Mouse (Mus musculus) cerebellum, adult 2 months (tissue): Measurements from ENCODE around the gene Psmd7. TPM values are rescaled to one million over a fixed set of nuclear protein-coding genes. Genes with fewer than 3 reads are reported as not detected.

Source experiments
- DNase-seq, 2 experiments: peaks; one replicate each; pipeline ENCODE4 v3.0.0; 2021
- H3K27ac ChIP-seq: fragments of 200-500 bp; 2 replicates; pipeline ENCODE4 v1.5.1; 2012; ENCODE audit warnings: low read length, control low read depth, inconsistent platforms; ENCODE audit not compliant: insufficient read depth
- H3K27me3 ChIP-seq: fragments of 200-500 bp; 2 replicates; pipeline ENCODE4 v1.6.1; 2012; ENCODE audit warnings: inconsistent platforms, mild to moderate bottlenecking, low read length, moderate library complexity; ENCODE audit not compliant: control insufficient read depth, insufficient read depth
- H3K4me1 ChIP-seq: fragments of 200-500 bp; 2 replicates; pipeline ENCODE4 v1.6.1; 2011; ENCODE audit warnings: low read length; ENCODE audit not compliant: control insufficient read depth, insufficient read depth
- H3K4me3 ChIP-seq: fragments of 200-500 bp; replicated peaks from 2 replicates; pipeline ENCODE3; 2011; ENCODE audit warnings: mild to moderate bottlenecking, low read depth, low read length, control low read depth; ENCODE audit not compliant: insufficient read depth
- CTCF ChIP-seq: fragments of 200-500 bp; IDR thresholded peaks from 2 replicates; pipeline ENCODE4 v1.5.1; 2011; ENCODE audit warnings: low read depth, mild to moderate bottlenecking, control low read depth, low read length, moderate library complexity, borderline replicate concordance; ENCODE audit not compliant: insufficient read depth
- POLR2A ChIP-seq: fragments of 200-500 bp; IDR thresholded peaks from 2 replicates; pipeline ENCODE4 v1.6.1; 2011; ENCODE audit warnings: low read length, control low read depth, borderline replicate concordance; ENCODE audit not compliant: insufficient read depth
- WGBS: fragments of 180-500 bp; shearing (Covaris S2); methylation state at CpG from one replicate; pipeline ENCODE4 v1.1.7; 2018; 5-methylcytosine and 5-hydroxymethylcytosine counted together
- polyA plus RNA-seq: library from polyadenylated mRNA; depleted of rRNA; stranded (reverse); fragments of >200 nt; gene quantifications from 2 replicates; pipeline ENCODE4 v1.2.3, GENCODE M21; 2012

Gene Psmd7
- polyA plus RNA-seq, 1 experiment: 116 TPM

DNA sequence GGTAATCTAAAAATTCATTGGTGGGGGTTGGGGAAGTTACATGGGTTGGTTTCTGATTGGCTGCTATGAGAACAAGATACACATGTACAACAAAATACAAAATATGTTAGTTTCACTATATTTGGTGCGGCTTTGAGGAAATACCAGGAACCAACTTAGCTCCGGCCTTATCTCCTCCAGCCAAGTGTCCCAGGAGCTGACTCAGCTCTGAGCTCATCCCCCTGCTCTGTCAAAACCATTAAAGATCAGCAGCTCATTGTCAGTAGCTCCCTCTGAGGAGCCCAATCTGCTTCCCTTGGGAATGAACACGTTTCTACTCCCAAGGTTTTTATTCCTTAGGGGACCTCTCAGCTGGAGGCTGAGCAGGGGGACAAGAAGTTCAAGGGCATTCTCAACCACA is 32.9 kb upstream of the Psmd7 start:
- 52% methylated on average over 3 of the region's 3 CpGs for WGBS
- Histone ChIP-seq H3K27ac (no peak overlapping the region), H3K27me3 (no peaks in the 10 kb centered on the region), H3K4me1 (no peaks in the 10 kb centered on the region), H3K4me3 (no peak overlapping the region)
- no peak for DNase-seq
- TF ChIP-seq CTCF (no peak), POLR2A (no peak)

DNA sequence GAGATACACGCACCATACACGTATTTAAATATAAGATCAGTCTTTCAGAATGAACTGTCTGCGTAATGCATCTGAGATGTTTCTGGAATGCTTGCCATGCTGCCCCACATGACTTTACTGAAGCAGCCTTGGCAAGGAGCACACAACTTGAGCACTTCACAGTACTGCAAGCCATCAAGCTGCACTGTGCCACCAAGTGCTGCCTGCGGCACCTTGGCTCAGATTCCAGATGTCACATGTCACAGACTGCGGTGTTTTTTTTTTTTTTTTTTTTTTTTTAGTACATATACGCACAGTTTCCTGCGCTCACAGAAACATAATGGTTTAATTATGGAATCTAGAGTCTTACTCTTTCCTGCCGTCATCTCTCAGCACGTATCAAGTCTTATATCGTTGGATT is 30.2 kb upstream of the Psmd7 start:
- no peaks in the 10 kb centered on the region for H3K27me3 ChIP-seq
- H3K4me1 ChIP-seq: no peaks in the 10 kb centered on the region
- H3K4me3 ChIP-seq: no peak overlapping the region
- H3K27ac ChIP-seq: no peak overlapping the region
- 68% methylated on average over 10 of the region's 10 CpGs for WGBS
- no peak for TF ChIP-seq POLR2A
- no peak for TF ChIP-seq CTCF
- DNase-seq: no peak

- TF ChIP-seq CTCF (no peak), POLR2A (no peak)
These were observed 25.1 kb upstream of the Psmd7 start for GRCm38 (mm10) chr8:107613411-107613810.

GRCm38 (mm10) chr8:107610845-107611244 is 22.6 kb upstream of the Psmd7 start:
- DNase-seq: no peak
- Histone ChIP-seq H3K27me3 (no peaks in the 10 kb centered on the region; the same call in 1 of the 2 replicates), H3K4me3 (no peak overlapping the region), H3K27ac (no peak overlapping the region), H3K4me1 (no peaks in the 10 kb centered on the region)
- no peak for TF ChIP-seq POLR2A
- TF ChIP-seq CTCF: no peak
- WGBS: 42% methylated on average over 11 of the region's 11 CpGs

More at GRCm38 (mm10) chr8:107613411-107613810, 25.1 kb upstream of the Psmd7 start:
- no peaks in the 10 kb centered on the region for H3K4me1 ChIP-seq
- DNase-seq: no peak
- no peak overlapping the region for H3K4me3 ChIP-seq
- 88% methylated on average over 6 of the region's 6 CpGs for WGBS
- H3K27ac ChIP-seq: no peak overlapping the region
- H3K27me3 ChIP-seq: no peaks in the 10 kb centered on the region; the same call in 1 of the 2 replicates

DNA sequence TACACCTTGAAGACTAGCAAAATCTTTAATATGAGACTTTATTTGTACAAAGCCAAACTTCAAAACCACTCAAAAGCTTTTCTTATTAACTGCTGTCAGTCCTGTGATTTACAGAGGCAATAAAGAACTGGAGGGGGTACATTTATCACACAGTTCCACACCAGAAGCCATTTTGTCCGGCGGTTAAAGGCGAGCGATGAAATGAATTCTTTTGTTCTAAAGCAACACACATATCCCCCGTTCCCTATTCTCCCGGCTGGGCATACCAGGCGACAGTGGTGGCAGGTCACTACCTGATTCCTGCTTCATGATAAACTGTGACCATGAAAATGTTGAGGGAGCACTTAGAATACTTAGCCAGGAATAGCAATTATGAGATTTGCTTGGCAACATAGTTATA is 20.5 kb upstream of the Psmd7 start:
- TF ChIP-seq CTCF (no peak), POLR2A (no peak)
- DNase-seq: no peak
- WGBS: 19% methylated on average over 7 of the region's 7 CpGs

GRCm38 (mm10) chr8:107603026-107603425 is 14.8 kb upstream of the Psmd7 start:
- H3K4me3 ChIP-seq: no peak overlapping the region
- H3K27ac ChIP-seq: no peak overlapping the region
- peak; percentile 82 for TF ChIP-seq CTCF
- no peak for TF ChIP-seq POLR2A
- WGBS: 5% methylated on average over 7 of the region's 7 CpGs
- no peaks in the 10 kb centered on the region for H3K4me1 ChIP-seq
- DNase-seq: peak; percentile 29 to 51
- H3K27me3 ChIP-seq: no peaks in the 10 kb centered on the region; the same call in 1 of the 2 replicates

More for the DNA sequence above, 20.5 kb upstream of the Psmd7 start:
- no peaks in the 10 kb centered on the region for H3K4me1 ChIP-seq
- H3K27me3 ChIP-seq: no peaks in the 10 kb centered on the region; the same call in 1 of the 2 replicates
- H3K27ac ChIP-seq: no peak overlapping the region
- no peak overlapping the region for H3K4me3 ChIP-seq

DNA sequence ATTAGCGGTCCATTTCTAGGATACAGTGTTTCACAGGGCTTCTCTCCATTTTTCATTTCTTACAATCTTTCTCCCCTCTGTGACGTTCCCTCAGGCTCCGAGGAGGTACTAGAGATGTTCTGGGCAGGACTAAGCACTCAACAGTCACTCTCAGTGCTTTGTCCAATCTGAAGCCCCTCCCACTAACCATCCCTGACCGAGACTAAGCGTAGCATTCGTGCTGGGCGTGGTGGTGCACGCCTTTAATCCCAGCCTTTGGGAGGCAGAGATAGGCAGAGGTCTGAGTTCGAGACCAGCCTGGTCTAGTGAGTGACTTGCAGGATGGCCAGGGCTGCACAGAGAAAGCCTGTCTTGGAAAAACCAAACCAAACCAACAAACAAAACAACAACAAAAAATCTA is 11.4 kb upstream of the Psmd7 start:
- no peak overlapping the region for H3K27ac ChIP-seq
- WGBS: 85% methylated on average over 9 of the region's 9 CpGs
- H3K4me3 ChIP-seq: no peak overlapping the region
- DNase-seq: no peak
- no peaks in the 10 kb centered on the region; the same call in 1 of the 2 replicates for H3K27me3 ChIP-seq
- TF ChIP-seq CTCF: no peak
- TF ChIP-seq POLR2A: no peak
- no peaks in the 10 kb centered on the region for H3K4me1 ChIP-seq

DNA sequence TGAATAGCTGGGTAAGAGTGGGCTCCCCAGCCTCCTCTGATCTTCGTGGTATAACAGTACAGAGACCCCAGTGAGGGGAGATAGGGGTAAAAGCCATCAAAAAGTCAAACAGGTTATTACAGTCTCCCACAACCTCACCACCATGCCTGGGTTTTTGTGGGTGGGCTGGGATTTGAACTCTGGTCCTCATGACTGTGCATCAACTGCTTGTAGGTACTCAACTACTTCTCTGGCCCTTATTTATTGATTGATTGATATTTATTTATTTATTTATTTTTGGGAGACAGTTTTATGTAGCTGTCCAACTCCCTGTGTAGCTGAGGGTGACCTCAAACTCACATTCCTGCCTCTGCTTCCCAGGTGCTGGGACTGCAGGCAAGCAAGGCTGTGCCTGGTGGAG is 9.5 kb upstream of the Psmd7 start:
- Histone ChIP-seq H3K4me1 (no peaks in the 10 kb centered on the region), H3K27me3 (no peaks in the 10 kb centered on the region), H3K4me3 (no peak overlapping the region), H3K27ac (no peak overlapping the region)
- DNase-seq: no peak
- TF ChIP-seq CTCF: no peak
- TF ChIP-seq POLR2A: no peak
- WGBS: 43% methylated on average over 1 of the region's 1 CpGs

DNA sequence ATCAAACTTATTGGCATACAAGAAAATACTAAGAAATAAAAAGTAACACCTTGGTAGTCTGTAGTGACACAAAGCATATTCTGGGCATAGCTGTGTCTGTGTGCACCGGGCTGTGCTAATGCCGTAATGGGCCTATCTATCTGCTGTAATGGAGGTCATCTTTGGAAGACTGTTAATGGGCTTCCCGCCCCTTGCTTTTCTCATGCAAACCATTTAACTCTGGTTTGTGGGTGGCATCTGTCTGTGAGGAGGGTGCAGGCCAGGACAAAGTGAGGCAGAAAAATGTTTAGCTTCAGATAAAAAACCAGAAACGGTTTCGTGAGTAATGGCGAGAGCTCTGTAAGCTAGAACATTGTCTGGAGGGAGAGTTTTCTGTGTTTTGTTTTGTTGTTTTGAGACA is 6.6 kb upstream of the Psmd7 start:
- Histone ChIP-seq H3K27ac (no peak overlapping the region), H3K27me3 (no peaks in the 10 kb centered on the region), H3K4me3 (no peak overlapping the region), H3K4me1 (no peaks in the 10 kb centered on the region)
- no peak for TF ChIP-seq POLR2A
- TF ChIP-seq CTCF: no peak
- WGBS: 83% methylated on average over 6 of the region's 6 CpGs
- no peak for DNase-seq
